Mouse (Mus musculus) leukemia stem cell, adult 10-12 weeks (primary cell): ENCODE measurements around the gene Gm33543. TPM values are rescaled to one million over a fixed set of nuclear protein-coding genes. Genes with fewer than 3 reads are reported as not detected.

Experiments used
- polyA plus RNA-seq: library from polyadenylated mRNA; stranded (reverse); fragments of >175 nt; gene quantifications from 2 replicates; pipeline ENCODE4 v1.2.3, GENCODE M21; 2012; ENCODE audit warnings: low replicate concordance

Gene Gm33543
- polyA plus RNA-seq = not detected in 2 replicates

DNA sequence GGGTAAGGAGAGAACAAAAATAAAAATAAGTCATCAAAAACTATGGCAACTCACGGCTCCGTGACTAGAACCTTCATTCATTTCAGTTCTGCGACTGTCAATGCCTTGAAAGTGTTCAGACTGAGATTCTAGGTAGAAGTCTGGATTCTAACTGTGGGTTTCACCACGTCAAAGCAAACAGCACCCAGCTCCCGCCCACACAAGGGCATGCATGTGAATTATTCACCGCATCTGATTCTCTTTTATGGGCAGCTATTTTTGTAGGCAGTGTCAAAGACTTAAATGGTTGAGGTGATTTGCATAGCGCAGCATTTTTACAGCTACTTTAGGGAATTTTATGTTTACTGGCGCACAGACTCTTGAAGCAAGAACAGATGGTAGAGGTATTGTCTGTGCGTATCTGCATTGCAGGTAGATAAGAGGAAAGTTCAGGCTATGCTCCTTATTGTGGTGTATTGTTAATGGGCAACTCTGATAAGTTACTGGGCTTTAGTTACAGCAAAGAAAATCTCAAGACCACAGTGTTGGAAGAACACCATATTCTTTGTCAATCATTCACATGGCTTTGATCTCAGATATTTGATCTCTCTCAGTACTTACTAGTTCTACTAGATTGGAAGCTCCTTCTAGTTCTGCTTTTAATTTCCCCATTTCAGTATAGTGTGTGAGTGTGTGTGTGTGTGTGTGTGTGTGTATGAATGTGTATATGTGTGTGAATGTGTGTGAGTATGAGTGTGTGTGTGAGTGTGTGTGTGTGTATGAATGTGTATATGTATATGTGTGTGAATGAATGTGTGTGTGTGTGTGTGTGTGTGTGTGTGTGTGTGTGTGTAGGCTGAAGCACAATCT lies at the start of gene Gm33543:
Gene Gm33543 (minus strand): TSS at position 142 of the 849 bp plus-strand sequence.

Other genes starting within 250 kb of the Gm33543 start
- gene Anapc15-ps, start 169.5 kb downstream of the Gm33543 start, polyA plus RNA-seq = not detected in 2 replicates
- 7.5 and 13.7 TPM in 2 replicates for gene Eea1, start 97.7 kb upstream of the Gm33543 start, polyA plus RNA-seq